Mouse (Mus musculus) hindbrain, embryonic 12.5 days (tissue): ENCODE data around the gene Olfr958. TPM values are rescaled to one million over a fixed set of nuclear protein-coding genes. Genes with fewer than 3 reads are reported as not detected.

Experiments used
- ATAC-seq: fragments of 200-750 bp; cut with Nextera tagmentation; 2 replicates; pipeline ENCODE4 v1.8.0; 2017; ENCODE audit warnings: moderate TSS enrichment; ENCODE audit not compliant: low FRiP score
- H3K27ac ChIP-seq: fragments of 300-500 bp; sonication (generic); 2 replicates; pipeline ENCODE4 v1.5.1; 2016; ENCODE audit warnings: mild to moderate bottlenecking
- H3K27me3 ChIP-seq: fragments of 300-500 bp; sonication (generic); 2 replicates; pipeline ENCODE4 v1.6.1; 2016; ENCODE audit warnings: mild to moderate bottlenecking
- H3K36me3 ChIP-seq: fragments of 300-500 bp; sonication (generic); 2 replicates; pipeline ENCODE4 v1.6.1; 2016; ENCODE audit warnings: mild to moderate bottlenecking
- H3K4me1 ChIP-seq: fragments of 300-500 bp; sonication (generic); 2 replicates; pipeline ENCODE4 v1.6.1; 2016
- H3K4me2 ChIP-seq: fragments of 300-500 bp; sonication (generic); replicated peaks from 2 replicates; pipeline ENCODE4 v1.6.1; 2016; ENCODE audit warnings: mild to moderate bottlenecking
- H3K4me3 ChIP-seq: fragments of 300-500 bp; sonication (generic); 2 replicates; pipeline ENCODE4 v1.5.1; 2016; ENCODE audit warnings: mild to moderate bottlenecking
- H3K9ac ChIP-seq: fragments of 300-500 bp; sonication (generic); 2 replicates; pipeline ENCODE4 v1.6.1; 2016; ENCODE audit warnings: mild to moderate bottlenecking, moderate library complexity
- H3K9me3 ChIP-seq: fragments of 300-500 bp; sonication (generic); replicated peaks from 2 replicates; pipeline ENCODE4 v1.6.1; 2016; ENCODE audit warnings: mild to moderate bottlenecking
- WGBS: fragments of 180-500 bp; shearing (Covaris S2); methylation state at CpG from one replicate; pipeline ENCODE4 v1.1.7; 2016; 5-methylcytosine and 5-hydroxymethylcytosine counted together
- polyA plus RNA-seq: library from polyadenylated mRNA; unstranded; fragments of >200 nt; fragmentation: Nextera tagmentation; extraction: Ambion mirVana; gene quantifications from 2 replicates; pipeline ENCODE4 v1.2.1, GENCODE M21; 2016

Gene Olfr958
- polyA plus RNA-seq, result not detected in 2 replicates

- H3K4me2 ChIP-seq, result no peak within 1 kb of the TSS
- H3K4me1 ChIP-seq, result peaks cover 4% of the 10 kb centered on the region; the same call in 1 of the 2 replicates
- no peak for ATAC-seq
- no peak within 1 kb of the TSS for H3K9ac ChIP-seq
- H3K36me3 ChIP-seq, result no peaks in the 10 kb centered on the region
- no peaks in the 10 kb centered on the region for H3K9me3 ChIP-seq
- H3K4me3 ChIP-seq, result no peak within 1 kb of the TSS
- no peak within 1 kb of the TSS for H3K27ac ChIP-seq
- H3K27me3 ChIP-seq, result no peaks in the 10 kb centered on the region
- WGBS, result 74% methylated on average over 2 of the region's 2 CpGs
Measured at GRCm38 (mm10) chr9:39553946-39554345, at the start of gene Olfr958. TSS of gene Olfr958 (minus strand) at chr9:39554054.

DNA sequence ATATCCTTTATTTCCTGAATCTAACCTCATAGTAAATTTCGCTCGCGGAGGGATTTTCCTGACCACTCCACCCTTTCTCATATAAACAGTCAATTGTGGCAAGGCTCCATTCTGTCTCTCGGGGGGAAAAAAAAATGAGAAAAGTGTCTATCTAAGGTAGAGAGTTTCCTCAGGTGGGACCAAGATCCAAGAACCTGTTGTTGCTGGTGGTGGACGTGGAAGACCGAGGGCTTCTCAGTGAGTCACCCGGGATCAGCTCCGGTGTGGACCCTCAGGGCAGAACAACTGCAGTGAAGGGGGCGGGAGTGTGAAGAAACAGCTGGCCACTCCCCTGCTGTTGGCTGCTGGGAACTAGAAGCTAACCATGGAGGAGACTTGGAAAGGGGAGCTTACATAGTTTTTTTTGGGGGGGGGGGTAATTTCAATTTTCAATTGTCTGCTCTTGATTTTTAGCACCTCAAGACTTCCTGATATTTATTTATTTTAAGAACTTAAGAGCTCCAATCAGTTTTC, 49.5 kb upstream of the Olfr958 start:
- no peaks in the 10 kb centered on the region for H3K36me3 ChIP-seq
- H3K4me1 ChIP-seq, result peaks cover 16% of the 10 kb centered on the region; the same call in 1 of the 2 replicates
- H3K27ac ChIP-seq, result 0 out of 2 replicates have a peak overlapping the region, but pooled peaks have one; percentile 35
- peak; percentile 74 for ATAC-seq
- peak overlapping the region; percentile 49 for H3K9ac ChIP-seq
- peak overlapping the region; percentile 39 for H3K4me3 ChIP-seq
- peak overlapping the region; percentile 72 for H3K4me2 ChIP-seq
- H3K9me3 ChIP-seq, result no peaks in the 10 kb centered on the region
- WGBS, result under 1% methylated on average over 9 of the region's 9 CpGs
- H3K27me3 ChIP-seq, result no peaks in the 10 kb centered on the region; the same call in 1 of the 2 replicates

DNA sequence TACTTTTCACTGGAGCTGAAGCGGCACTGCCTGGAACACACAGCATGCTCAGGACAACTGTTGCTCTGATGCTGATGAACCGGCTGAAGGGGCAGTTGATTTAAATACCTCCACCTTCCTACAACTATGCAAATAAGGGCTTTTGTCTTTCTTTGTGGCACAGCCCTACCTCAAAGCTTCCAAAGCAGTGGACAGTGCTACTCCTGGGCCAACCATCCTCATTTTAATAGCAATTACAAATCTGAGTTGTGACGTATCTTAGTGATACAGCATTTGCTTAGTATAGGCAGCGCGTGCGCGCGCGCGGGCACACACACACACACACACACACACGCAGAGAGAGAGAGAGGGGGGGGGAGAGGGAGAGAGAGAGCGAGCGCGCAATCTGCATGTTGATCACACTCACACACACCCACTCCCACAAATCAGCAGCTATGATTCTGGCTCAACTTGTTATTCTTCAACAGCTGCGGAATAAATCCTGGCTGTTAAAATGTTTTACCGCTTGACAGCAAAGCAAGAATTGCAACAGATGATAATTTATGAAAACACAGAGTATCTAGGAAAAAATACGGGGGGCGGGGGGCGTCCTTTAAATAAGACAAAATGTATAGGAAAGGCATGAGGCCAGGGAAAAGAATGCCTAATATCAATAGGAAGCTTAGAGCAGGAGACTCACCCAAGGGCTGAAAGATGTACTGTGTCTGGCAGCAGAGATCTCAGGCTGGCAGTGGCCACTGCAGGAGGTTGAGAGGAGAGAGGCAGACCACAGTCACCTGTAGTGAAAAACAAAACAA, 48.9 kb upstream of the Olfr958 start:
- 0% methylated on average over 19 of the region's 19 CpGs for WGBS
- Histone ChIP-seq H3K9me3 (no peaks in the 10 kb centered on the region), H3K9ac (peak overlapping the region; percentile 49), H3K27me3 (no peaks in the 10 kb centered on the region; the same call in 1 of the 2 replicates), H3K36me3 (no peaks in the 10 kb centered on the region), H3K4me1 (peaks cover 16% of the 10 kb centered on the region; the same call in 1 of the 2 replicates), H3K27ac (peak overlapping the region; percentile 35; the same call in 1 of the 2 replicates), H3K4me2 (peak overlapping the region; percentile 72), H3K4me3 (peak overlapping the region; percentile 39)
- ATAC-seq, result peak; percentile 92

- H3K36me3 ChIP-seq, result no peaks in the 10 kb centered on the region
- no peaks in the 10 kb centered on the region for H3K27me3 ChIP-seq
- H3K4me1 ChIP-seq, result no peaks in the 10 kb centered on the region
- no peak overlapping the region for H3K9ac ChIP-seq
- 91% methylated on average over 5 of the region's 5 CpGs for WGBS
- no peak overlapping the region for H3K4me3 ChIP-seq
- no peaks in the 10 kb centered on the region for H3K9me3 ChIP-seq
- no peak overlapping the region for H3K4me2 ChIP-seq
- ATAC-seq, result no peak
- no peak overlapping the region for H3K27ac ChIP-seq
Measured at GRCm38 (mm10) chr9:39577050-39577449, 23.2 kb upstream of the Olfr958 start.

- H3K4me1 ChIP-seq, result no peaks in the 10 kb centered on the region
- 77% methylated on average over 3 of the region's 3 CpGs for WGBS
- H3K9me3 ChIP-seq, result no peaks in the 10 kb centered on the region
Measured at GRCm38 (mm10) chr9:39575469-39575868, 21.6 kb upstream of the Olfr958 start, which contains the start of gene Olfr959. TSS of gene Olfr959 (minus strand) at chr9:39575569.

GRCm38 (mm10) chr9:39558349-39558647, 4.4 kb upstream of the Olfr958 start:
- H3K27ac ChIP-seq, result peak overlapping the region; percentile 79
- ATAC-seq, result peak; percentile 51; the same call in 1 of the 2 replicates
- no peaks in the 10 kb centered on the region for H3K36me3 ChIP-seq
- no peaks in the 10 kb centered on the region for H3K27me3 ChIP-seq
- no peak overlapping the region for H3K4me2 ChIP-seq
- no peaks in the 10 kb centered on the region for H3K9me3 ChIP-seq
- peaks cover 4% of the 10 kb centered on the region; the same call in 1 of the 2 replicates for H3K4me1 ChIP-seq
- no peak overlapping the region for H3K4me3 ChIP-seq
- no peak overlapping the region for H3K9ac ChIP-seq

More at GRCm38 (mm10) chr9:39575469-39575868, 21.6 kb upstream of the Olfr958 start, which contains the start of gene Olfr959:
- H3K27me3 ChIP-seq, result no peaks in the 10 kb centered on the region
- H3K4me2 ChIP-seq, result no peak within 1 kb of the TSS
- no peak within 1 kb of the TSS for H3K9ac ChIP-seq
- no peak within 1 kb of the TSS for H3K4me3 ChIP-seq
- ATAC-seq, result no peak
- no peak within 1 kb of the TSS for H3K27ac ChIP-seq
- no peaks in the 10 kb centered on the region for H3K36me3 ChIP-seq

DNA sequence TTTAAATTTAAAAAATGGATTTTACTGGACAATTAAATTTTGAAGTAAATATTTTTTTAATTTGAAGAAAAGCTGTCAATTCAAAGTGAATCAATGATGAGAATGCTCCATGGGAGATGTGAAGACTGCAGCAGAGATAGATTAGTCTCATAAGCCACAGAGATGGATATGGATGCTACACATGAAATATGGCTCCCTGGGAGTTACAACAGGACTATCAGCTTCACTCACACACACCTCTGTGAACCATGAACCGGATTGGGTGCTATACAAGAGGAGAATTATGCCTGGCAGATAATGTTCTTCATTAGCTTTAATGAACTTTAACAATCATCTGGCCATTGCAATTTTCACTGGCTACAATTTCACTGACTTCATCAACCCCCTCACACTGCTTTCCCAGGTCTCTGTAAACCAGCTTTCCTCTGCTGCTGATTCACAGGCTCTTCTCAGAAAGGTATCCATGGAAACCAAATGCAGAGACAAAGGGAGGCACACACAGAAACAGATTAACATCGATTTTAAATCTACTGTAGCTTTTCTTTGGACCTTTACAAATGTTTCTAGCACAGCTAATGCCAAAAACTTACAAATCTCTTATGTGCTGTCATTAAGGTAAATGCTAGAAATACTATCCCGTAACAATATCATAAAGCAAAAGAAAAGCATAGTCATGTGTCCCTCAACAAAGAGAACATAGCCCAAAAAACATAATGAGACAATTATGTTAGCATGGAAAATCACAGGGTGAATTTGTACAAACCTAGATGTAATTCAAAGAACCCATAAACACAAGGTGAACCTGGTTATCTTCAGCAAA, 3.9 kb upstream of the Olfr958 start:
- Histone ChIP-seq H3K27ac (peak overlapping the region; percentile 79), H3K4me1 (peaks cover 4% of the 10 kb centered on the region; the same call in 1 of the 2 replicates), H3K9me3 (no peaks in the 10 kb centered on the region), H3K4me3 (no peak overlapping the region), H3K4me2 (no peak overlapping the region), H3K27me3 (no peaks in the 10 kb centered on the region), H3K36me3 (no peaks in the 10 kb centered on the region), H3K9ac (no peak overlapping the region)
- peak; percentile 91 for ATAC-seq
- WGBS, result 42% methylated on average over 3 of the region's 3 CpGs

- no peak overlapping the region for H3K9ac ChIP-seq
- H3K36me3 ChIP-seq, result no peaks in the 10 kb centered on the region
- 81% methylated on average over 5 of the region's 5 CpGs for WGBS
- H3K4me1 ChIP-seq, result no peaks in the 10 kb centered on the region
- H3K27ac ChIP-seq, result no peak overlapping the region
- no peak for ATAC-seq
- H3K27me3 ChIP-seq, result no peaks in the 10 kb centered on the region
- H3K4me2 ChIP-seq, result no peak overlapping the region
- H3K4me3 ChIP-seq, result no peak overlapping the region
- no peaks in the 10 kb centered on the region for H3K9me3 ChIP-seq
Measured at GRCm38 (mm10) chr9:39550806-39551205, 3.0 kb downstream of the Olfr958 start.

- no peaks in the 10 kb centered on the region for H3K9me3 ChIP-seq
- no peaks in the 10 kb centered on the region for H3K4me1 ChIP-seq
- no peak overlapping the region for H3K4me2 ChIP-seq
- WGBS, result 93% methylated on average over 1 of the region's 1 CpGs
- H3K27me3 ChIP-seq, result no peaks in the 10 kb centered on the region
- H3K9ac ChIP-seq, result no peak overlapping the region
- no peaks in the 10 kb centered on the region for H3K36me3 ChIP-seq
- H3K4me3 ChIP-seq, result no peak overlapping the region
- H3K27ac ChIP-seq, result no peak overlapping the region
- ATAC-seq, result no peak
Measured at GRCm38 (mm10) chr9:39523616-39524285, 30.1 kb downstream of the Olfr958 start.

GRCm38 (mm10) chr9:39518595-39518994, 35.3 kb downstream of the Olfr958 start:
- Histone ChIP-seq H3K4me3 (no peak overlapping the region), H3K9ac (no peak overlapping the region), H3K27me3 (no peaks in the 10 kb centered on the region), H3K27ac (no peak overlapping the region), H3K36me3 (no peaks in the 10 kb centered on the region), H3K4me2 (no peak overlapping the region), H3K4me1 (no peaks in the 10 kb centered on the region), H3K9me3 (no peaks in the 10 kb centered on the region)
- no peak for ATAC-seq

- Histone ChIP-seq H3K4me2 (no peak within 1 kb of the TSS), H3K9ac (no peak within 1 kb of the TSS), H3K4me3 (no peak within 1 kb of the TSS), H3K27me3 (no peaks in the 10 kb centered on the region), H3K4me1 (no peaks in the 10 kb centered on the region), H3K27ac (no peak within 1 kb of the TSS), H3K36me3 (no peaks in the 10 kb centered on the region), H3K9me3 (no peaks in the 10 kb centered on the region)
- no peak for ATAC-seq
- 76% methylated on average over 3 of the region's 3 CpGs for WGBS
Measured at GRCm38 (mm10) chr9:39515531-39515930, 38.3 kb downstream of the Olfr958 start, which contains the start of gene Olfr957. TSS of gene Olfr957 (minus strand) at chr9:39515809.

DNA sequence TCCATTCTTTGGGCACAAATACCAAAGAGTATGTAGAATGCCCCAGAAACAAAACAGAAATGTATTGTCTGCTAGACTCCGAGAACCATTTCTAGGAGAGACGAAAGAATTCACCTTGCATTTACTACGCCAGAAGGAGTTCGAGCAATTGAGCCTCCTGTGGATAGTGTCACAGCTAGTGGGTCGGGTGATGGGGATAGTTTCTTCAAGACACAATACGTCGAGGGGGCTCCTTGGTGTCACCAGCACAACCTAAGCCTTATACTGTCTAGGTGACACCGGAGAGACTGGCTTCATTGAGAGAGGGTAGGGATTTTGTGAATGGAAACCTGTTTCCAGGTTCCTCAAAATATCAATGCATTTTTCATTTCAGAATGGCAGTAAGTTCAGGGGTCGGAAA, 44.4 kb downstream of the Olfr958 start:
- H3K9ac ChIP-seq, result no peak overlapping the region

More for the DNA sequence above, 44.4 kb downstream of the Olfr958 start:
- Histone ChIP-seq H3K36me3 (no peaks in the 10 kb centered on the region), H3K4me1 (no peaks in the 10 kb centered on the region), H3K27me3 (no peaks in the 10 kb centered on the region), H3K9me3 (no peaks in the 10 kb centered on the region), H3K27ac (no peak overlapping the region), H3K4me2 (no peak overlapping the region), H3K4me3 (no peak overlapping the region)
- 80% methylated on average over 9 of the region's 9 CpGs for WGBS
- ATAC-seq, result peak; percentile 29; the same call in 1 of the 2 replicates
